Mouse (Mus musculus): ENCODE data around the gene Tmem39b. TPM values are rescaled to one million over a fixed set of nuclear protein-coding genes. Genes with fewer than 3 reads are reported as not detected.
A peak's percentile ranks its signal among the peaks of the same experiment; 100 is the strongest.
"Not testable (repeated sequence)": the region's sequence is repeated elsewhere in the genome, so short reads cannot be mapped to it uniquely, and the experiment has no call there.

The Tmem39b gene
- polyA plus RNA-seq (2016; fragmentation: Nextera tagmentation; extraction: Ambion mirVana), result 15.0 and 16.4 TPM in 2 replicates

GRCm38 (mm10) chr4:129696158-129696985 lies at the start of gene Tmem39b:
Gene Tmem39b, minus strand, starts transcription at chr4:129696838.
- 1% methylated on average over 56 of the region's 57 CpGs for WGBS
- Histone ChIP-seq H3K27me3 (no peaks in the 10 kb centered on the region), H3K27ac (peak within 1 kb of the TSS; percentile 98), H3K4me3 (peak within 1 kb of the TSS; percentile 76), H3K9ac (peak within 1 kb of the TSS; percentile 82), H3K36me3 (peaks cover 29% of the 10 kb centered on the region), H3K9me3 (replicated peaks) (no peaks in the 10 kb centered on the region), H3K4me1 (peaks cover 15% of the 10 kb centered on the region), H3K4me2 (replicated peaks) (peak within 1 kb of the TSS; percentile 62)
- ATAC-seq (ENCODE audit: low FRiP score), result peak; percentile 90

GRCm38 (mm10) chr4:129746106-129746505 lies 49.5 kb upstream of the Tmem39b start:
- Histone ChIP-seq H3K27ac (no peak overlapping the region), H3K4me3 (no peak overlapping the region), H3K4me2 (replicated peaks) (no peak overlapping the region), H3K9me3 (replicated peaks) (no peaks in the 10 kb centered on the region), H3K27me3 (no peaks in the 10 kb centered on the region), H3K9ac (no peak overlapping the region), H3K4me1 (peaks cover 9% of the 10 kb centered on the region), H3K36me3 (no peaks in the 10 kb centered on the region)
- WGBS, result 78% methylated on average over 1 of the region's 1 CpGs
- ATAC-seq (ENCODE audit: low FRiP score), result no peak

- Histone ChIP-seq H3K27me3 (no peaks in the 10 kb centered on the region), H3K36me3 (0 out of 2 replicates have a peak, but pooled peaks cover 3% of the 10 kb centered on the region), H3K27ac (peak overlapping the region; percentile 99), H3K4me3 (peak overlapping the region; percentile 100; the same call in 1 of the 2 replicates), H3K9me3 (replicated peaks) (no peaks in the 10 kb centered on the region), H3K9ac (peak overlapping the region; percentile 100; the same call in 1 of the 2 replicates), H3K4me2 (replicated peaks) (peak overlapping the region; percentile 65), H3K4me1 (peaks cover 24% of the 10 kb centered on the region)
- no peak for ATAC-seq (ENCODE audit: low FRiP score)
- 48% methylated on average over 2 of the region's 2 CpGs for WGBS
These were observed 46.9 kb upstream of the Tmem39b start for GRCm38 (mm10) chr4:129743494-129743893.

- Histone ChIP-seq H3K4me3 (peak overlapping the region; percentile 100), H3K9ac (peak overlapping the region; percentile 100), H3K27me3 (no peaks in the 10 kb centered on the region), H3K4me2 (replicated peaks) (peak overlapping the region; percentile 65), H3K9me3 (replicated peaks) (no peaks in the 10 kb centered on the region), H3K4me1 (peaks cover 26% of the 10 kb centered on the region), H3K27ac (peak overlapping the region; percentile 99), H3K36me3 (0 out of 2 replicates have a peak, but pooled peaks cover 3% of the 10 kb centered on the region)
- no peak for ATAC-seq (ENCODE audit: low FRiP score)
- WGBS, result 7% methylated on average over 7 of the region's 7 CpGs
These were observed 46.4 kb upstream of the Tmem39b start for GRCm38 (mm10) chr4:129743010-129743390.

GRCm38 (mm10) chr4:129742232-129743009 lies 45.8 kb upstream of the Tmem39b start, which contains the start of gene Khdrbs1:
Gene Khdrbs1, minus strand, starts transcription at chr4:129742303.
- peak; percentile 95 for ATAC-seq (ENCODE audit: low FRiP score)
- WGBS, result under 1% methylated on average over 75 of the region's 76 CpGs
- Histone ChIP-seq H3K27ac (peak within 1 kb of the TSS; percentile 99), H3K9ac (peak within 1 kb of the TSS; percentile 100), H3K4me1 (peaks cover 28% of the 10 kb centered on the region), H3K27me3 (no peaks in the 10 kb centered on the region), H3K36me3 (0 out of 2 replicates have a peak, but pooled peaks cover 3% of the 10 kb centered on the region), H3K9me3 (replicated peaks) (no peaks in the 10 kb centered on the region), H3K4me2 (replicated peaks) (peak within 1 kb of the TSS; percentile 65), H3K4me3 (peak within 1 kb of the TSS; percentile 100)

GRCm38 (mm10) chr4:129741974-129742231 lies 45.3 kb upstream of the Tmem39b start:
- Histone ChIP-seq H3K27me3 (no peaks in the 10 kb centered on the region), H3K4me3 (peak overlapping the region; percentile 100), H3K9ac (peak overlapping the region; percentile 100), H3K36me3 (0 out of 2 replicates have a peak, but pooled peaks cover 3% of the 10 kb centered on the region), H3K4me2 (replicated peaks) (peak overlapping the region; percentile 65), H3K9me3 (replicated peaks) (no peaks in the 10 kb centered on the region), H3K4me1 (peaks cover 32% of the 10 kb centered on the region), H3K27ac (peak overlapping the region; percentile 99)
- under 1% methylated on average over 28 of the region's 34 CpGs for WGBS
- ATAC-seq (ENCODE audit: low FRiP score), result peak; percentile 70

- H3K4me2 ChIP-seq (replicated peaks), result peak overlapping the region; percentile 65
- no peaks in the 10 kb centered on the region for H3K27me3 ChIP-seq
- peak overlapping the region; percentile 99 for H3K27ac ChIP-seq
- H3K4me3 ChIP-seq, result peak overlapping the region; percentile 100
- H3K36me3 ChIP-seq, result 0 out of 2 replicates have a peak, but pooled peaks cover 3% of the 10 kb centered on the region
- no peaks in the 10 kb centered on the region for H3K9me3 ChIP-seq (replicated peaks)
- peaks cover 32% of the 10 kb centered on the region for H3K4me1 ChIP-seq
- H3K9ac ChIP-seq, result peak overlapping the region; percentile 100
- ATAC-seq (ENCODE audit: low FRiP score), result peak; percentile 29
- WGBS, result under 1% methylated on average over 62 of the region's 62 CpGs
These were observed 44.8 kb upstream of the Tmem39b start for GRCm38 (mm10) chr4:129741251-129741973.

- Histone ChIP-seq H3K27ac (no peak overlapping the region), H3K27me3 (no peaks in the 10 kb centered on the region), H3K4me1 (peaks cover 37% of the 10 kb centered on the region), H3K9me3 (replicated peaks) (no peaks in the 10 kb centered on the region), H3K36me3 (peaks cover 3% of the 10 kb centered on the region; the same call in 1 of the 2 replicates), H3K4me3 (peak overlapping the region; percentile 100), H3K9ac (0 out of 2 replicates have a peak overlapping the region, but pooled peaks have one; percentile 4), H3K4me2 (replicated peaks) (peak overlapping the region; percentile 65)
- no peak for ATAC-seq (ENCODE audit: low FRiP score)
- 78% methylated on average over 4 of the region's 4 CpGs for WGBS
These were observed 42.5 kb upstream of the Tmem39b start for GRCm38 (mm10) chr4:129739111-129739645.

GRCm38 (mm10) chr4:129736173-129736572 lies 39.5 kb upstream of the Tmem39b start:
- Histone ChIP-seq H3K9ac (no peak overlapping the region), H3K9me3 (replicated peaks) (no peaks in the 10 kb centered on the region), H3K36me3 (peaks cover 3% of the 10 kb centered on the region; the same call in 1 of the 2 replicates), H3K27me3 (no peaks in the 10 kb centered on the region), H3K27ac (no peak overlapping the region), H3K4me1 (peaks cover 31% of the 10 kb centered on the region), H3K4me3 (no peak overlapping the region), H3K4me2 (replicated peaks) (no peak overlapping the region)
- ATAC-seq (ENCODE audit: low FRiP score), result no peak
- 93% methylated on average over 1 of the region's 1 CpGs for WGBS

GRCm38 (mm10) chr4:129735485-129735884 lies 38.8 kb upstream of the Tmem39b start:
- not testable (repeated sequence) for H3K4me3 ChIP-seq; H3K4me2 ChIP-seq (replicated peaks); H3K27me3 ChIP-seq; H3K9ac ChIP-seq; H3K9me3 ChIP-seq (replicated peaks); ATAC-seq (ENCODE audit: low FRiP score); H3K27ac ChIP-seq; H3K36me3 ChIP-seq
- peaks cover 31% of the 10 kb centered on the region for H3K4me1 ChIP-seq
- 88% methylated on average over 3 of the region's 4 CpGs for WGBS

- Histone ChIP-seq H3K4me1 (peaks cover 9% of the 10 kb centered on the region; the same call in 1 of the 2 replicates), H3K27ac (no peak overlapping the region), H3K27me3 (no peaks in the 10 kb centered on the region), H3K4me3 (no peak overlapping the region), H3K9me3 (replicated peaks) (no peaks in the 10 kb centered on the region), H3K4me2 (replicated peaks) (no peak overlapping the region), H3K9ac (no peak overlapping the region), H3K36me3 (peaks cover 28% of the 10 kb centered on the region)
- no peak for ATAC-seq (ENCODE audit: low FRiP score)
- 94% methylated on average over 5 of the region's 5 CpGs for WGBS
These were observed 34.8 kb upstream of the Tmem39b start for GRCm38 (mm10) chr4:129731423-129731822.

Data from hindbrain, embryonic 12.5 days (tissue).